8 mouse cellular contexts compared by ENCODE assay signal in the genomic region with DNA sequence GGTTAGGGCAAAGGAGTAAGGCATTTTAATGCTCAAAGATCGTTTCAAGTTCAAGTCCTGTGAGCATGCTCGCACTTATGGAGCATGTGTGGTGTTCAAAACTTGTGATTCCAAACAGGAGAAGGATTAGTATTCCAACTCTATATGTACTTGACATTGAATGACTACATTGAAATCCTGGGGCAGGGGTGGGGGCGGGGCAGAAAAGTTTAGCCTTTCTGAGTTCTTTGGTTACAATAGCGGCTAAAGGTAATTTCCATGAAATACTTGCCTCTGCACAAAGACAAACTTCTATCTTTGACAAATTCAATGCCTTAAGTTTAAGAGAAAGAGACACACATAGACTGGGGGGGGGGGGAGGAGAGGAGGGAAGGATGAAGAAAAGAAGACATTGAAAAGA. TPM values are rescaled to one million over a fixed set of nuclear protein-coding genes. Genes with fewer than 3 reads are reported as not detected.
DNase-seq lines count a peak whose midpoint lies in the region; ATAC-seq and TF ChIP-seq lines count a peak whose summit lies in the region.

No protein-coding gene starts in this region.

- peak; percentile 28 for DNase-seq in embryo, embryonic 10.5 days (ENCODE audit: low spot score)
- no peak for DNase-seq in embryo, embryonic 10 days (ENCODE audit: low spot score)
- DNase-seq in lung, postnatal 0 days (ENCODE audit: low spot score) = no peak
- no peak for DNase-seq in lung, postnatal 14 days
- no peak for DNase-seq in limb, embryonic 11.5 days (ENCODE audit: low spot score)
- DNase-seq in spleen, postnatal 14 days (ENCODE audit: low spot score in 2 of 2) = no peak
- no peak for DNase-seq in spleen, adult 12 weeks (ENCODE audit: low spot score)

- peak overlapping the region; percentile 90 for H3K4me2 ChIP-seq in lung, postnatal 0 days (replicated peaks; ENCODE audit: low read depth, low read length)
- peak overlapping the region; percentile 90 for H3K4me2 ChIP-seq in limb, embryonic 11.5 days (ENCODE audit: low read depth, severe bottlenecking)
- H3K4me2 ChIP-seq in stomach, embryonic 16.5 days (ENCODE audit: low read depth, low read length) = peak overlapping the region; percentile 100

- TF ChIP-seq CTCF in lung, postnatal 0 days (IDR thresholded peaks at IDR 0.05) = no peak

- ATAC-seq in lung, postnatal 0 days = no peak
- ATAC-seq in limb, embryonic 11.5 days (ENCODE audit: insufficient number of reproducible peaks, low FRiP score, low TSS enrichment, low read depth) = no peak
- no peak for ATAC-seq in stomach, embryonic 16.5 days (ENCODE audit: insufficient read depth, low FRiP score)

- TF ChIP-seq EP300 in lung, postnatal 0 days (IDR thresholded peaks at IDR 0.05) = no peak

- peak overlapping the region; percentile 56 for H3K4me3 ChIP-seq in lung, postnatal 0 days (ENCODE audit: low read depth, low read length)
- H3K4me3 ChIP-seq in limb, embryonic 11.5 days (ENCODE audit: low read depth, low read length) = peak overlapping the region; percentile 72
- H3K4me3 ChIP-seq in stomach, embryonic 16.5 days (replicated peaks; ENCODE audit: low read length) = peak overlapping the region; percentile 70

- H3K27me3 ChIP-seq in lung, postnatal 0 days (replicated peaks; ENCODE audit: insufficient read depth, low read length) = no peaks in the 10 kb centered on the region; the same call in 1 of the 2 replicates
- no peaks in the 10 kb centered on the region for H3K27me3 ChIP-seq in limb, embryonic 11.5 days (ENCODE audit: control insufficient read depth, insufficient read depth, low read length)
- 0 out of 2 replicates have a peak, but pooled peaks cover 11% of the 10 kb centered on the region for H3K27me3 ChIP-seq in stomach, embryonic 16.5 days (ENCODE audit: control insufficient read depth, insufficient read depth, low read length)

- H3K27ac ChIP-seq in lung, postnatal 0 days (ENCODE audit: low read length) = peak overlapping the region; percentile 76; the same call in 1 of the 2 replicates
- no peak overlapping the region; the same call in 1 of the 2 replicates for H3K27ac ChIP-seq in limb, embryonic 11.5 days (replicated peaks; ENCODE audit: low read depth, low read length)
- H3K27ac ChIP-seq in stomach, embryonic 16.5 days (ENCODE audit: low read length) = no peak overlapping the region

- no peaks in the 10 kb centered on the region for H3K36me3 ChIP-seq in lung, postnatal 0 days (ENCODE audit: insufficient read depth, low read length)
- H3K36me3 ChIP-seq in limb, embryonic 11.5 days (ENCODE audit: control insufficient read depth, insufficient read depth, low read length) = no peaks in the 10 kb centered on the region
- no peaks in the 10 kb centered on the region for H3K36me3 ChIP-seq in stomach, embryonic 16.5 days (ENCODE audit: control insufficient read depth, insufficient read depth, low read length)

- WGBS in lung, postnatal 0 days = 29% methylated on average over 4 of the region's 4 CpGs
- WGBS in limb, embryonic 11.5 days = 46% methylated on average over 4 of the region's 4 CpGs
- 53% methylated on average over 4 of the region's 4 CpGs for WGBS in stomach, embryonic 16.5 days

- no peak overlapping the region for H3K9ac ChIP-seq in lung, postnatal 0 days (replicated peaks; ENCODE audit: low read depth)
- H3K9ac ChIP-seq in limb, embryonic 11.5 days (ENCODE audit: low read length) = peak overlapping the region; percentile 87
- H3K9ac ChIP-seq in stomach, embryonic 16.5 days (ENCODE audit: low read length) = no peak overlapping the region; the same call in 1 of the 2 replicates

- H3K4me1 ChIP-seq in lung, postnatal 0 days (ENCODE audit: insufficient read depth, low read depth, low read length) = no peaks in the 10 kb centered on the region
- H3K4me1 ChIP-seq in limb, embryonic 11.5 days (ENCODE audit: control insufficient read depth, insufficient read depth, low read length) = no peaks in the 10 kb centered on the region
- no peaks in the 10 kb centered on the region for H3K4me1 ChIP-seq in stomach, embryonic 16.5 days (ENCODE audit: control insufficient read depth, insufficient read depth, low read length)

- no peaks in the 10 kb centered on the region for H3K9me3 ChIP-seq in lung, postnatal 0 days (ENCODE audit: low read length)
- no peaks in the 10 kb centered on the region for H3K9me3 ChIP-seq in limb, embryonic 11.5 days (ENCODE audit: control insufficient read depth, low read length)
- H3K9me3 ChIP-seq in stomach, embryonic 16.5 days (replicated peaks; ENCODE audit: control insufficient read depth, low read length) = no peaks in the 10 kb centered on the region

RNA-seq across cellular contexts. Expression of a gene that starts 53.5 kb away (rescaled TPM):
- 14.2 and 16.5 TPM in 2 replicates for polyA plus RNA-seq in lung, postnatal 0 days (2015; fragmentation: Nextera tagmentation; extraction: Ambion mirVana)
- polyA plus RNA-seq in limb, embryonic 11.5 days (2014; fragmentation: Nextera tagmentation; extraction: Ambion mirVana) = 18.2 and 18.9 TPM in 2 replicates
- polyA plus RNA-seq in stomach, embryonic 16.5 days (2015; fragmentation: Nextera tagmentation; extraction: Ambion mirVana) = 6.1 and 7.2 TPM in 2 replicates
